Mouse (Mus musculus) intestine, embryonic 16.5 days (tissue): ENCODE data around the gene Echdc1. TPM values are rescaled to one million over a fixed set of nuclear protein-coding genes. Genes with fewer than 3 reads are reported as not detected.
"Not testable (repeated sequence)": the region's sequence is repeated elsewhere in the genome, so short reads cannot be mapped to it uniquely, and the experiment has no call there.

Experiments
- ATAC-seq: fragments of 200-750 bp; cut with Nextera tagmentation; 2 replicates; pipeline ENCODE4 v1.8.0; 2017; ENCODE audit warnings: moderate TSS enrichment, moderate library complexity
- H3K27ac ChIP-seq: fragments of 300-500 bp; sonication (generic); 2 replicates; pipeline ENCODE4 v1.5.1; 2014; ENCODE audit warnings: mild to moderate bottlenecking, low read length
- H3K27me3 ChIP-seq: fragments of 300-500 bp; sonication (generic); replicated peaks from 2 replicates; pipeline ENCODE4 v1.6.1; 2014; ENCODE audit warnings: low read length, control low read depth, mixed read lengths; ENCODE audit not compliant: control insufficient read depth, insufficient read depth
- H3K36me3 ChIP-seq: fragments of 300-500 bp; sonication (generic); 2 replicates; pipeline ENCODE4 v1.6.1; 2014; ENCODE audit warnings: low read length, control low read depth; ENCODE audit not compliant: control insufficient read depth, insufficient read depth
- H3K4me1 ChIP-seq: fragments of 300-500 bp; sonication (generic); 2 replicates; pipeline ENCODE4 v1.6.1; 2014; ENCODE audit warnings: low read length, control low read depth, mixed read lengths; ENCODE audit not compliant: control insufficient read depth, insufficient read depth
- H3K4me2 ChIP-seq: fragments of 300-500 bp; sonication (generic); 2 replicates; pipeline ENCODE4 v1.6.1; 2014; ENCODE audit warnings: low read depth, low read length, control low read depth
- H3K4me3 ChIP-seq: fragments of 300-500 bp; sonication (generic); 2 replicates; pipeline ENCODE4 v1.5.1; 2014; ENCODE audit warnings: mild to moderate bottlenecking, low read length
- H3K9ac ChIP-seq: fragments of 300-500 bp; sonication (generic); 2 replicates; pipeline ENCODE4 v1.6.1; 2014; ENCODE audit warnings: low read depth, low read length
- H3K9me3 ChIP-seq: fragments of 300-500 bp; sonication (generic); 2 replicates; pipeline ENCODE4 v1.6.1; 2016; ENCODE audit warnings: low read length, control low read depth; ENCODE audit not compliant: control insufficient read depth
- WGBS: fragments of 180-500 bp; shearing (Covaris S2); extraction: QIAGEN DNeasy Blood & Tissue Kit; methylation state at CpG from one replicate; pipeline ENCODE4 v1.1.7; 2014; 5-methylcytosine and 5-hydroxymethylcytosine counted together
- polyA plus RNA-seq: library from polyadenylated mRNA; unstranded; fragments of >200 nt; fragmentation: Nextera tagmentation; extraction: Ambion mirVana; gene quantifications from 2 replicates; pipeline ENCODE4 v1.2.1, GENCODE M21; 2015

Echdc1 gene
- polyA plus RNA-seq, 1 experiment from 2014 or later = 45.6 TPM

- Histone ChIP-seq H3K4me3 (no peak overlapping the region), H3K27me3 (no peaks in the 10 kb centered on the region), H3K27ac (no peak overlapping the region), H3K36me3 (no peaks in the 10 kb centered on the region), H3K4me1 (no peaks in the 10 kb centered on the region), H3K9me3 (no peaks in the 10 kb centered on the region), H3K9ac (no peak overlapping the region), H3K4me2 (no peak overlapping the region)
- WGBS = 77% methylated on average over 2 of the region's 2 CpGs
- peak; percentile 80 for ATAC-seq
These were observed 68.6 kb downstream of the Echdc1 start for GRCm38 (mm10) chr10:29381558-29381957.

DNA sequence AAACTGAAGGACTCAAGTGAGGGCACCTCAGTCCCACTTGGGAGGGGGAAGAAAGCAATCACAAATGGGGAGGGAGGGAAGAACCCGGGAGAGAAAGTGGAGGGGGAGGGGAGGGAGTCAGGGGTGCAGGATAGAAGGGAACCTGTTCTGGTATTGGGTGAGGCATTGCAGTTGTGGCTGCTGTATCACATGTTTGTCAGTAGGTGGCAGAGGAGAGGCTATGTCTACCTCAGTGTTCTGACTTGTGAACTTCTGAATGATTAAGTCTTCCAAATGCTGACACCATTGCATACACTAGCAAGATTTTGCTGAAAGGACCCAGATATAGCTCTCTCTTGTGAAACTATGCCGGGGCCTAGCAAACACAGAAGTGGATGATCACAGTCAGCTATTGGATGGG is 81.9 kb downstream of the Echdc1 start:
- H3K9me3 ChIP-seq = not testable (repeated sequence)
- WGBS = 81% methylated on average over 2 of the region's 2 CpGs

More for the DNA sequence above, 81.9 kb downstream of the Echdc1 start:
- H3K36me3 ChIP-seq, H3K4me1 ChIP-seq, H3K9ac ChIP-seq, H3K4me2 ChIP-seq, H3K4me3 ChIP-seq, H3K27me3 ChIP-seq, H3K27ac ChIP-seq, ATAC-seq: not testable (repeated sequence)

Other genes with a start within 250 kb of the Echdc1 start
- 2.3 and 3.0 TPM in 2 replicates for gene Soga3, start 169.3 kb upstream of the Echdc1 start, polyA plus RNA-seq
- 0.61 and 0.69 TPM in 2 replicates for gene Gm49353, start 114.2 kb upstream of the Echdc1 start, polyA plus RNA-seq
- gene 9330159F19Rik, start 101.6 kb upstream of the Echdc1 start, polyA plus RNA-seq = 0.84 and 0.86 TPM in 2 replicates
- 39.0 and 42.6 TPM in 2 replicates for gene Rnf146, start 49.3 kb downstream of the Echdc1 start, polyA plus RNA-seq
- 9.1 and 9.3 TPM in 2 replicates for gene Rspo3, start 222.7 kb downstream of the Echdc1 start, polyA plus RNA-seq